Mouse (Mus musculus): ENCODE measurements around the gene Kdelr1. TPM values are rescaled to one million over a fixed set of nuclear protein-coding genes. Genes with fewer than 3 reads are reported as not detected.

Kdelr1 gene
- total RNA-seq (2023), result 10 to 100 TPM; 68.9 to 69.8 TPM

DNA sequence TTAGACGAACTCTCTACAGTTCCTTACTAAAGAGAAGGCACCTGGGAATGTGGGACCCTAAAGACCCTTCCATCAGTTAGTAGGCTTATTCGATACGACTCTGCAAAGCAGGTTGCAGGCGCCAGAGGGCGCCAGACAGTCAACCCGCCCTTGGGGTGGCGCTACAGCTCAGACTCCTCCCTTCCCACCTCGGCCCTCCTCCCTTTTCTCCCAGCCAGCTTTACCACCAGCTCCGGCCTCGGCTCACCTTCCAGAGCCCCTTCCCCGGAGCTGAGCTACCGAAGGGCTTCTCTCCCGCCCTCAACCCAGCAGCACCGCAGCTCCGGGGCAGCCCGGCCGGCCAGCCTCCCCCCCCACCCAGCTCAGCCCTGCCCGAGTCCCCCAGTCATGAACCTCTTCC is at the start of gene Kdelr1:
Gene Kdelr1 (plus strand): TSS at position 149 of the 400 bp plus-strand sequence.

DNA sequence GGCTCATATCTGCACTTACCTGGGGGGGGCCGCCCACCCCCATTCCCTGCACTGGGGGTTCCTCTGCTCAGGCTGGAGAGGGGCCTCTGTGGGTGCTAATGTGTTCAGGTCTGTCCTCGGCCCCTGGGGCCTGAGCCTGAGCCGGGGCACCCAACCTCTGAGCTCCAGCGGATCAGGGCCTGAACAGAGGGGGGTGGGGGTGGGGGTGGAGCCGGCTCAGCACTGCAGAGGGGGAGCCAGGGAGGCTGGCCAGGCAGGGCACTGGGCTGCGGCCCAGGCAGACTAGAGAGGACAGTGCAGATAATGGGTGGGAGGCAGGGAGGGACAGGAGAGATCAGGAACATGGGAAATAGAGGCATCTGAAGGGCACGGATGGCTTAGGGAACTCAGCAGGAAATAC is 48.0 kb upstream of the Kdelr1 start, which contains the start of gene Kcnj14:
Gene Kcnj14 (minus strand): TSS at position 185 of the 400 bp plus-strand sequence.

DNA sequence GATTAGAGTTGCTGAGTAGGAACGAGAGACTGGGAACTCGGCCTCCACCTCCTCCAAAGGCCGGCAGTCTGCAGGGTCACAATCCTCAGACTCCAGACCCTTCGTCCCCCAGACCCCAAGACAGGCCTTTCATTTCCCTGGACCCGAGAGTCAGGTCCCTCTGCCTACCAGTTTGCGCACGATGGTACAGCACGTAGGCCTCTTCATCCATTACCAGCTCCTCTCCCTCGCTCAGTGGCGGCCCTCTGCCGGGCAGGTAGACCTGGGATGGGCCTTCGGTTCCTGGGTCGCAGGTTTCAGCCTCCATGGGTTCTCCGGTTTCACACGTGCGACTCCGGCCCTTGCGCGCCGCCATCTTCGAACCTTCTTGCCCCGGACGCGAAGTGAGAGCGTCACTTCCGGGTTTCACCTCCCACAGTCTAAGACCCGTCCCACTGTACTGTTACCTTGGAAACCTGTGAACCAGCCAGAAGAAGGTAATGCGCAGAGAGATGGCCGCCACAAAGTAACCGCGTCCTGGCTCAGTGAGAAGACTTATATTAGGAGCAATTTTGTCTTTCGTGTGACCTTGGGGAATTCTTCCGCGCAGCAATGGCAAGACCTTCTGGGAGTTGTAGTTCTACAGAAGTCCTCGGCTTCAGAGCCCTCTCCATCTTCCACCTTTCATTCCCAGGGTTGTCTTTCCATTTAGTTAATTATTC is 42.0 kb upstream of the Kdelr1 start, which contains the start of gene Grwd1:
Gene Grwd1 (minus strand): TSS at position 518 of the 701 bp plus-strand sequence.

DNA sequence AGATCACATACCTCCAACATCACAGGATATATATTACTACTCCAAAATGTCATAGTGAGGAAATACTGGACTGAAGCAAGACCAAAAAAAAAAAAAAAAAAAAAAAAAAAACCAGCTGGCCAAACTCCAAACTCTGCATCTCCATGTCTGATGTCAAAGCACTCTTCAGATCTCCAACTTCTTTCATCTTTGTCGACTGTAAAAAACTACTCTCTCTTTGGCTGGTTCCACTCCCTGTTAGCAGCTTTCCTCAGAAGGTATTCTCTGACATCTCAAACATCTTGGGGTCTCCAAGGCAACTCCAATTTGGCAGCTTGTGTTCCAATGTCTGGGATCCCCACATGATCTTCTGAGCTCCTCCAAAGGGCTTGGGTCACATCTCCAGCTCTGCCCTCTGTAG is 5.7 kb downstream of the Kdelr1 start, which contains the start of gene Grin2d:
Gene Grin2d (minus strand): TSS at position 101 of the 400 bp plus-strand sequence.

DNA sequence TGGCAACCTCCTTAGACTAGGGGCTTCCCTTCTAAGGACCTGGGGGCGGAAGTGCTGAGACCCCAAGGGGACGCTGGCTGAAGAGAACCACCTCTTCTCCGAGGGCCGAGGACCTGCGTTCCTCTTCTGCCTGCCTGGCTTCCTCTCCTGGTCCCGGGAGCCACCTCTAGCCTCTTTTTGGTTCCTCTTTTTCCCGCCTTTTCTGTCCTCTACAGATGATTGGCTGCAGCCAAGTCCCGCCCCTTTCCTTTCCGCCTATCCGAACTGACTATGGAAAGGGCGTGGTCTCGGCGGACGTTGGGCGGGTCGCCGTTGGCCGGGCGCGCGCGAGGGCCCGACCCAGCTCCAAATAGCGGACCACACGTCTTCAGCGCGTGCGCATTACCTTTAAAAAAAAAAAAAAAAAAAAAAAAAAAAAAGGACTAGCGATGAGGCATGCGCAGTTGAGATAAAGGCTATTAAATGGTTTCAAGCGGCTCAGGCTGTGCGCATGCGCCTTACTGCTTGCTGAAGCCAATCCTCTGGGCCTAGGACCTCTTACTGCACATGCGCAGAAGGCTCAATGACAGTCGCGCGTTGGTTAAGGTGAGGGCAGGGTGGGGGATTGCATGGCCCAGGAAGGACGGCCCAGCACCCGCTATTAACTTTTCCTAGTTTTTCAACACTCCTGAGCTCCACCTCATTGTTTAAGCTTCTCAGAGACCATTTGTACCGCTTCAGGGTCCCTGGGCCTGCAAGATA is 24.1 kb downstream of the Kdelr1 start, which contains the start of the genes Syngr4 and Tmem143:
Gene Syngr4 (minus strand): TSS at position 198 of the 741 bp plus-strand sequence.
Gene Tmem143 (plus strand): TSS at position 425 of the 741 bp plus-strand sequence.

DNA sequence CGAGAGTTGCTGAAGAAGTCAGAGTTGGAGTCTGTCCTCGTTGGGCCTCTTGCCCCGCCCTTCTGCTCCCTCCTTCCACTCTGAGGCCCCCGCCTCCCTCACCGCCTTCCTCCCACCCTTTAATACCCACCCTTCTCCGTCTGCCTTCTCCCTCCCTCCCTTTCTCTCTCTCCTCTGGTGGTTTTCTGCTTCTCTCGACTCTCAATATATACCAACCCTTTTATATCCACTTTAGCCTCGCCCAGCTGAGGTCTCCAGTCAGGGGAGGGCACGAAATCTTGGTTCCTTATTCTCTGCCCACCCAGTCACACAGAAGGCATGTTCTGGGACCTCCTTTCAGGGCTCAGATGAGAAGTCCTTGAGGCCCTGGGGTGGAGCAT is 48.7 kb downstream of the Kdelr1 start, which contains the start of gene Emp3:
Gene Emp3 (minus strand): TSS at position 163 of the 380 bp plus-strand sequence.

DNA sequence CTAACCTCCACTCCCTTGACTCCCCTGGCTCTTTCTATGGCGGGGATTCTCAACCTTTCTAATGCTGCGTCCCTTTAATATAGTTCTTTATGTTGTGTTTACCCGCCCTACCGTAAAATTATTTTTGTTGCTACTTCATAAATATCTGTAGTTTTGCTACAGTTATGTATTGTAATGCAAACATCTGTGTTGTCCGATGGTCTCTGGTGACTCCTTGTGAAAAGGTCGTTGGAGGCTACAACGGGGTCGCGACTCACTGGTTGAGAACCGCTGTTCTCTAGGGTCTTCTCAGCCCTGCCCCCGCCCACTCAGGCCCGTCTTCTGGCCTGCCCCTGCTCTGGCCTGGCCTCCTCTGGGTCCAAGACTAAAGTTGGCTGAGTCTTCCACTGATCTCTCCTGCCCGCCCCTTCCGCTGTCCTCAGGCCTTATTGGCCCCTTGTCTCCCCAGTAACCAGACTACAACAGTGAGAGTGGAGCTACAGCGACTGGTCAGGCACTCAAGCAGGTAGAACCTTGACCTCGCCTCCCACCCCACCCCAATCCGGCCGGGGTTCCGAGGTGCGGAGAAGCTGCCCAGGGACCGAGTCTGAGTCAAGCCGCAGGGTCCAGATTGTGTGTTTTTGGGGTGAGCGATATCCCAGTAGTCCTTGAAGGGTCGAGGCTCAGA is 51.3 kb downstream of the Kdelr1 start, which contains the start of gene Ccdc114:
Gene Ccdc114 (plus strand): TSS at position 311 of the 667 bp plus-strand sequence.

Other genes starting within 250 kb of the Kdelr1 start
- gene Rasip1, start 245.3 kb upstream of the Kdelr1 start, total RNA-seq (2023), result 1 to 10 TPM; 2.6 to 2.7 TPM
- under 1 TPM; 0.07 to 0.11 TPM for gene Mamstr, start 232.8 kb upstream of the Kdelr1 start, total RNA-seq (2023)
- gene Fut2, start 206.4 kb upstream of the Kdelr1 start, total RNA-seq (2023), result not detected
- not detected for gene Ntn5, start 188.8 kb upstream of the Kdelr1 start, total RNA-seq (2023)
- gene Sec1, start 178.4 kb upstream of the Kdelr1 start, total RNA-seq (2023), result under 1 TPM in 1 of 2 experiments, not detected in 1; 0.18 TPM
- not detected for gene Car11, start 172.9 kb upstream of the Kdelr1 start, total RNA-seq (2023)
- gene Dbp, start 167.7 kb upstream of the Kdelr1 start, total RNA-seq (2023), result 1 to 10 TPM; 7.5 to 9.2 TPM
- 100 to 1,000 TPM; 750 to 815 TPM for gene Rpl18, start 157.3 kb upstream of the Kdelr1 start, total RNA-seq (2023)
- 10 to 100 TPM; 52.8 to 54.1 TPM for gene Sphk2, start 154.8 kb upstream of the Kdelr1 start, total RNA-seq (2023)
- gene Fam83e, start 151.6 kb upstream of the Kdelr1 start, total RNA-seq (2023), result under 1 TPM; 0.13 to 0.36 TPM
- gene Spaca4, start 147.0 kb upstream of the Kdelr1 start, total RNA-seq (2023), result not detected
- gene Lmtk3, start 89.0 kb upstream of the Kdelr1 start, total RNA-seq (2023), result under 1 TPM in 1 of 2 experiments, not detected in 1; 0.22 TPM
- gene Sult2b1, start 88.1 kb upstream of the Kdelr1 start, total RNA-seq (2023), result not detected
- gene Cyth2, start 58.2 kb upstream of the Kdelr1 start, total RNA-seq (2023), result 10 to 100 TPM; 90.5 to 95.6 TPM
- gene Kcnj14, start 48.0 kb upstream of the Kdelr1 start, total RNA-seq (2023), result under 1 TPM; 0.22 to 0.40 TPM
- 1 to 10 TPM; 6.7 to 7.6 TPM for gene Grwd1, start 41.8 kb upstream of the Kdelr1 start, total RNA-seq (2023)
- gene Grin2d, start 5.6 kb downstream of the Kdelr1 start, total RNA-seq (2023), result under 1 TPM; 0.13 to 0.29 TPM
- gene Syngr4, start 23.9 kb downstream of the Kdelr1 start, total RNA-seq (2023), result not detected
- gene Tmem143, start 24.2 kb downstream of the Kdelr1 start, total RNA-seq (2023), result 1 to 10 TPM; 4.9 to 7.9 TPM
- gene Emp3, start 48.6 kb downstream of the Kdelr1 start, total RNA-seq (2023), result 100 to 1,000 TPM; 378 to 437 TPM
- 1 to 10 TPM; 5.2 to 6.6 TPM for gene Ccdc114, start 51.3 kb downstream of the Kdelr1 start, total RNA-seq (2023)
- gene Abcc6, start 157.5 kb downstream of the Kdelr1 start, total RNA-seq (2023), result not detected
- 10 to 100 TPM; 29.1 to 29.3 TPM for gene Nomo1, start 160.9 kb downstream of the Kdelr1 start, total RNA-seq (2023)
- gene Kcnj11, start 228.0 kb downstream of the Kdelr1 start, total RNA-seq (2023), result not detected